Mouse (Mus musculus): ENCODE measurements around the gene Chst13.

- TF ChIP-seq CTCF (IDR thresholded peaks at IDR 0.05; ENCODE audit: borderline replicate concordance, insufficient read depth, low read length) = no peak
- TF ChIP-seq POLR2A (IDR thresholded peaks at IDR 0.05; ENCODE audit: low read depth, low read length) = no peak
These were observed 38.3 kb upstream of the Chst13 start for GRCm38 (mm10) chr6:90363301-90363700.

All from embryonic fibroblast, embryonic 13.5 days (primary cell).